Mouse (Mus musculus): ENCODE measurements around the gene Dlk1. TPM values are rescaled to one million over a fixed set of nuclear protein-coding genes. Genes with fewer than 3 reads are reported as not detected.

The Dlk1 gene
- total RNA-seq (2023) = not detected

DNA sequence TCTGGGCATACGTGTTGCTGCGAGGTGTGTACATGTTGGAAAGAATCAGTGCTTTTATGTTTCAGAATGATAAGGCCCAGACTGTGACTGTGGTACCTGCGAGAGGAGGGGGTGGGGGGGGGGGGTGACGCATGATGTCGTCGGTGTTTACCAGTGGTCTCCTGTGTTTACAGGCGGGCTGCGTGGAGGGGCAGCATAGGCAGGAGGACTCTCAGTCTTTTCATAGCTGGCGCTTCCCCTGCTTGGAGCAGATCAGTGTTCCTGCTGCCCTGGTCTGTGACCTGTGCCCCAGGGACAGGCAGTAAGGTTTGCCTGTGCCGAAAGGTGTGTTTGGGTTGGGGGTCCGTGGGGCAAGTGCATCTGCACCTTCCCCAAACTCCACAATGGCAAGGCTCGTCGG is at the start of gene Dlk1:
Dlk1 (plus strand) TSS at position 232 of the 400 bp plus-strand sequence.

Other genes with a start within 250 kb of the Dlk1 start
- gene Rtl1, start 147.5 kb downstream of the Dlk1 start, total RNA-seq (2023) = not detected

Data from neutrophil, adult 59 days (primary cell).